Mouse (Mus musculus): Measurements from ENCODE around the gene Tcea3. TPM values are rescaled to one million over a fixed set of nuclear protein-coding genes. Genes with fewer than 3 reads are reported as not detected.

Gene Tcea3
- total and polyA plus RNA-seq, 3 experiments: 46.9 to 138 (median 112) TPM

DNA sequence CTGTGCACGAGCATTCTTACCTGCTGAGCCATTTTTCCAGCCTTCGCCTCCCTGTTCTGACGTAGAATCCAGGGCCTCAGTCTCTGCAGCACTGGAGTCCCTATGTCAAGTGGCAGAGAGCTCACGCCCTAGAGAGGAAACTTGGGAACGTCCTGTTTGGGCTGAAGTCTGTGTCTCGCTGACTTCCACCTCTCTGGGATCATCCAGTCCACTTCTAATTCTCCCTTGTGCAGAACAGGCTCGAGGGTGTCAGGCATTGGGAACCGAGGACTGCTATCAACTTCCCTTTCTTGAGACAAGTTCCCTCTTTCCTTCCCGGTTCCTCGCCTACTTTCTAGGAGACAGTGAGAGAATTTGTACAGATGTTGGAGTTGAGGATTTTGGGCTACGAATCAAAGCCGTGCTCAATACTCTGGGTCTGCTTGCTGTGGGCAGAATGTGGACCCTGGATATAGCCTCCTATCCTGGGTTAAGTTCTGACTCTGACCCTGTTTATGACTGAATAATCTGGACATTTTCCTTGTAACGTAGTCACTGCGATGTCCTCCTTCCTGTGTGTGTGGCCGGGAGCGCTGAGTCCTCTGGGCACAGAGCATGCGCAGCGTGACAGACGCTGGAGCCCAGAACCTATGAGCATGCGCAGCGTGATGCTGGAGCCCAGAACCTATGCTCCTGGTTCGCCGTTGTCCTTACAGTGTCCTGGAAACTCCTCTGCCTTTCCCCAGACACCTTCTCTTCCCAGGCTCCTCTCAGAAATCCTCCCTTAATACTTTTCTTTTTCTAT lies 22.7 kb upstream of the Tcea3 start:
- whole genome bisulfite sequencing: 68% methylated on average over 23 of the region's 23 CpGs
- TF ChIP-seq CTCF (IDR thresholded peaks at IDR 0.05): no peak
- TF ChIP-seq EP300 (IDR thresholded peaks at IDR 0.05; ENCODE audit: insufficient read depth, low read depth, low read length): no peak
- TF ChIP-seq POLR2A (IDR thresholded peaks at IDR 0.05; ENCODE audit: insufficient read depth, low read depth, low read length): peak; percentile 53
- Histone ChIP-seq H3K9ac (ENCODE audit: low read depth, low read length) (no peak overlapping the region), H3K36me3 (ENCODE audit: control insufficient read depth, insufficient read depth, low read length) (no peaks in the 10 kb centered on the region), H3K27ac (peak overlapping the region; percentile 23; the same call in 1 of the 2 replicates), H3K4me3 (no peak overlapping the region), H3K79me2 (replicated peaks; ENCODE audit: control insufficient read depth, insufficient read depth, low read length) (no peaks in the 10 kb centered on the region), H3K4me1 (ENCODE audit: control insufficient read depth, insufficient read depth, low read length) (peaks cover 13% of the 10 kb centered on the region), H3K27me3 (ENCODE audit: control insufficient read depth, insufficient read depth, low read length) (no peaks in the 10 kb centered on the region)
- DNase-seq: no peak
- intact Hi-C loops (cut with DNase I): no loop called here

DNA sequence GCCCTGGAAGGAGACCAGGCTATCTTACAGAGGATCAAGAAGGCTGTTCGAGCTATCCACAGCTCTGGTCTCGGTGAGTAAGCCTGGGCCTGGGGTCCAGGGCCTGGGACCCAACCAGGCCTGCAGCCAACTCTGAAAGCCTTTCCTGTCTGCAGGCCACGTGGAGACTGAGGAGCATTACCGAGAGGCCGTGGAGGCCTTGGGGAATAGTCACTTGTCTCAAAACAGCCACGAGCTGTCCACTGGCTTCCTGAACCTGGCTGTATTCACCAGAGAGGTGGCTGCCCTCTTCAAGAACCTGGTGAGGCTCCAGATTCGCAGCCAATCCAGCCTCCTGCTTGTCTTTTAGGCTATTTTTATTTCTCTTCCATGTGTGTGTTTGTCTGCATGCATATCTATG lies 20.1 kb upstream of the Tcea3 start:
- peak overlapping the region; percentile 64 for H3K27ac ChIP-seq
- WGBS: 22% methylated on average over 7 of the region's 7 CpGs
- no peaks in the 10 kb centered on the region for H3K36me3 ChIP-seq (ENCODE audit: control insufficient read depth, insufficient read depth, low read length)
- no peak for DNase-seq
- H3K4me3 ChIP-seq: no peak overlapping the region
- TF ChIP-seq EP300 (IDR thresholded peaks at IDR 0.05; ENCODE audit: insufficient read depth, low read depth, low read length): no peak
- no peak for TF ChIP-seq CTCF (IDR thresholded peaks at IDR 0.05)
- TF ChIP-seq POLR2A (IDR thresholded peaks at IDR 0.05; ENCODE audit: insufficient read depth, low read depth, low read length): no peak
- intact Hi-C loops (cut with DNase I): no loop called here
- H3K27me3 ChIP-seq (ENCODE audit: control insufficient read depth, insufficient read depth, low read length): no peaks in the 10 kb centered on the region
- no peak overlapping the region for H3K9ac ChIP-seq (ENCODE audit: low read depth, low read length)
- peaks cover 11% of the 10 kb centered on the region for H3K4me1 ChIP-seq (ENCODE audit: control insufficient read depth, insufficient read depth, low read length)
- no peaks in the 10 kb centered on the region for H3K79me2 ChIP-seq (replicated peaks; ENCODE audit: control insufficient read depth, insufficient read depth, low read length)

GRCm38 (mm10) chr4:136228640-136229039 lies 18.9 kb upstream of the Tcea3 start:
- H3K79me2 ChIP-seq (replicated peaks; ENCODE audit: control insufficient read depth, insufficient read depth, low read length): no peaks in the 10 kb centered on the region
- 0 out of 2 replicates have a peak, but pooled peaks have one; percentile 29 for TF ChIP-seq EP300 (IDR thresholded peaks at IDR 0.05; ENCODE audit: insufficient read depth, low read depth, low read length)
- no peak for TF ChIP-seq CTCF (IDR thresholded peaks at IDR 0.05)
- 0 out of 2 replicates have a peak, but pooled peaks have one; percentile 31 for TF ChIP-seq POLR2A (IDR thresholded peaks at IDR 0.05; ENCODE audit: insufficient read depth, low read depth, low read length)
- no peak overlapping the region for H3K4me3 ChIP-seq
- H3K4me1 ChIP-seq (ENCODE audit: control insufficient read depth, insufficient read depth, low read length): peaks cover 11% of the 10 kb centered on the region
- peak in 1 of 2 experiments; percentile 57 for DNase-seq
- H3K9ac ChIP-seq (ENCODE audit: low read depth, low read length): no peak overlapping the region
- H3K27me3 ChIP-seq (ENCODE audit: control insufficient read depth, insufficient read depth, low read length): no peaks in the 10 kb centered on the region
- no peaks in the 10 kb centered on the region for H3K36me3 ChIP-seq (ENCODE audit: control insufficient read depth, insufficient read depth, low read length)
- peak overlapping the region; percentile 23; the same call in 1 of the 2 replicates for H3K27ac ChIP-seq
- 55% methylated on average over 5 of the region's 5 CpGs for WGBS
- intact Hi-C loops (cut with DNase I): no loop called here

DNA sequence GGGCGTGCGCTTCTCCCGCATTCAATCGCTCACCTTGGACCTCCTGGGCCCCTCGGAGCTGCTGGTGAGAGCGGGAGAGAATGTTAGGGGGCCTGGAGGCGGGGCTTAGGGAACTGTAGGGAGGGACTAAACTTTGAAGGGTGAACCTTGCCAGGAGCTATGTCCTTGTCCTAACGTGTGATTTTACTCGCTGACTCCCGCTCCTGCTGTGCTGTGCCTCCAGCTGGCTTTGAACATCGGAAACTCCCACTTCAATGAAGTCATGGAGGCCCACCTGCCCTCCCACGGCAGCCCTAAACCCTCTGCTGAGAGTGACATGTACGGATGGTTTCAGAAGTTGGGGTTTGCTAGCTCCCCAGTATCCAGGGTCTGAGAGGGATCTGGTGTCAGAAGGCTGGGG lies 8.9 kb upstream of the Tcea3 start:
- TF ChIP-seq CTCF (IDR thresholded peaks at IDR 0.05) (no peak), EP300 (IDR thresholded peaks at IDR 0.05; ENCODE audit: insufficient read depth, low read depth, low read length) (no peak), POLR2A (IDR thresholded peaks at IDR 0.05; ENCODE audit: insufficient read depth, low read depth, low read length) (no peak)
- no peaks in the 10 kb centered on the region for H3K4me1 ChIP-seq (ENCODE audit: control insufficient read depth, insufficient read depth, low read length)
- H3K36me3 ChIP-seq (ENCODE audit: control insufficient read depth, insufficient read depth, low read length): no peaks in the 10 kb centered on the region
- no peak overlapping the region for H3K9ac ChIP-seq (ENCODE audit: low read depth, low read length)
- no peak overlapping the region for H3K4me3 ChIP-seq
- intact Hi-C loops (cut with DNase I): loop anchor here (1.0 kb wide), 1 partner anchor 36 kb away; no protein-coding TSS in a partner anchor
- no peaks in the 10 kb centered on the region for H3K27me3 ChIP-seq (ENCODE audit: control insufficient read depth, insufficient read depth, low read length)
- WGBS: 56% methylated on average over 13 of the region's 13 CpGs
- no peak for DNase-seq
- no peaks in the 10 kb centered on the region for H3K79me2 ChIP-seq (replicated peaks; ENCODE audit: control insufficient read depth, insufficient read depth, low read length)
- H3K27ac ChIP-seq: no peak overlapping the region

- TF ChIP-seq POLR2A (IDR thresholded peaks at IDR 0.05; ENCODE audit: insufficient read depth, low read depth, low read length) (no peak), CTCF (IDR thresholded peaks at IDR 0.05) (no peak), EP300 (IDR thresholded peaks at IDR 0.05; ENCODE audit: insufficient read depth, low read depth, low read length) (no peak)
- H3K9ac ChIP-seq (ENCODE audit: low read depth, low read length): no peak overlapping the region
- no peaks in the 10 kb centered on the region for H3K79me2 ChIP-seq (replicated peaks; ENCODE audit: control insufficient read depth, insufficient read depth, low read length)
- no peaks in the 10 kb centered on the region for H3K4me1 ChIP-seq (ENCODE audit: control insufficient read depth, insufficient read depth, low read length)
- H3K36me3 ChIP-seq (ENCODE audit: control insufficient read depth, insufficient read depth, low read length): no peaks in the 10 kb centered on the region
- 70% methylated on average over 9 of the region's 9 CpGs for WGBS
- H3K27ac ChIP-seq: no peak overlapping the region
- no peak overlapping the region for H3K4me3 ChIP-seq
- no peaks in the 10 kb centered on the region for H3K27me3 ChIP-seq (ENCODE audit: control insufficient read depth, insufficient read depth, low read length)
- intact Hi-C loops (cut with DNase I): loop anchor here (1.0 kb wide), 1 partner anchor 37 kb away; no protein-coding TSS in a partner anchor
- DNase-seq: no peak
These were observed 8.4 kb upstream of the Tcea3 start for GRCm38 (mm10) chr4:136239111-136239510.

DNA sequence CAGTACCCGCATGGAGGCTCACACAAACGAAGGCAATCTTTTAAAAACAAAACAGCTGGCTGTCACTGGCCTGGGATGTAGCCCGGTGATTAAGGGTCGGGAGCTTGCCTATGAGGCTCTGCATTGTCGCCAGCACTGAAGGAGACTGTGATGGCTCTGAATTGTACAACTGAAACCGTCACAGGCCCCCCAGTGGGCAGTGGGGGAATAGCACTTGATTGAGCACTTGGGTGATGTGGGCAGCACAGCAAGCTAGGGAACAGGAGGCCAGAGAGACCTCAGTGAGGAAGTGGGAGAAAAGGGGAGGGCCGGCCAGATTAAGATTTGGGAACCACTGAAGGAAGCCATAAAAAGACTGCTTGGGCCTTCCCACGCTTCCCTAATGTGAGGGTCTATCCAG lies 7.9 kb upstream of the Tcea3 start:
- intact Hi-C loops (cut with DNase I): loop anchor here (1.0 to 5.0 kb wide), 2 partner anchors 37 to 77 kb away; no protein-coding TSS in a partner anchor
- no peaks in the 10 kb centered on the region for H3K79me2 ChIP-seq (replicated peaks; ENCODE audit: control insufficient read depth, insufficient read depth, low read length)
- DNase-seq: peak; percentile 85 to 87
- no peak overlapping the region for H3K9ac ChIP-seq (ENCODE audit: low read depth, low read length)
- no peaks in the 10 kb centered on the region for H3K36me3 ChIP-seq (ENCODE audit: control insufficient read depth, insufficient read depth, low read length)
- TF ChIP-seq EP300 (IDR thresholded peaks at IDR 0.05; ENCODE audit: insufficient read depth, low read depth, low read length) (0 out of 2 replicates have a peak, but pooled peaks have one; percentile 64), CTCF (IDR thresholded peaks at IDR 0.05) (peak; percentile 92), POLR2A (IDR thresholded peaks at IDR 0.05; ENCODE audit: insufficient read depth, low read depth, low read length) (no peak)
- 21% methylated on average over 8 of the region's 8 CpGs for WGBS
- no peaks in the 10 kb centered on the region for H3K4me1 ChIP-seq (ENCODE audit: control insufficient read depth, insufficient read depth, low read length)
- no peaks in the 10 kb centered on the region for H3K27me3 ChIP-seq (ENCODE audit: control insufficient read depth, insufficient read depth, low read length)
- H3K27ac ChIP-seq: no peak overlapping the region
- H3K4me3 ChIP-seq: no peak overlapping the region
